Mouse (Mus musculus): ENCODE data around the gene Chn1. TPM values are rescaled to one million over a fixed set of nuclear protein-coding genes. Genes with fewer than 3 reads are reported as not detected.

Gene Chn1
- polyA plus RNA-seq, 1 experiment: 3.1 TPM

DNA sequence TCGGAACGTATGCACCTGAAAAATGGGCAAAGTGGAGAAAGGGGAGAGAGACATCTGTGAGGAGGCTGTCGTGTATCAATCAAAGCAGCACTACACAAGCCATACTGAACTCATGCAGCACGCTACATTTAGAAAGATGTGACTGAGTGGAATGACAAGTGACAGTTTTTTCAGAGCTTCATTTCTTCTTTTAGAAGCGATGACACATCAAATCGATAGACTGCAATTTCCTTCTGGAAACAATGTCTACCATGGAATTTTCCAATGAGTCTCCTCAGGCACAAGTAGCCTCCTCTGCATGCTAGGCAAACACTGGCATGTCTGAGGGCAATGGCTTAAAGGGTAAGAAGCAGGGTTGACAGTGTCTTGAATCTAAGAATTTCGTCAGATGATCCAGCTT, 143.3 kb downstream of the Chn1 start:
- 95% methylated on average over 7 of the region's 7 CpGs for WGBS
- Histone ChIP-seq H3K27ac (ENCODE audit: control insufficient read depth, insufficient read depth, low read length) (no peak overlapping the region), H3K36me3 (ENCODE audit: control insufficient read depth, insufficient read depth, low read length) (no peaks in the 10 kb centered on the region), H3K4me1 (replicated peaks; ENCODE audit: control insufficient read depth, insufficient read depth, low read length) (no peaks in the 10 kb centered on the region), H3K4me3 (ENCODE audit: control insufficient read depth, insufficient read depth, low read length) (no peak overlapping the region), H3K27me3 (ENCODE audit: control insufficient read depth, insufficient read depth, low read length) (no peaks in the 10 kb centered on the region)
- TF ChIP-seq CTCF (IDR thresholded peaks at IDR 0.05; ENCODE audit: borderline replicate concordance, control insufficient read depth, extremely low read depth, insufficient read depth, low read length, poor library complexity) (no peak), POLR2A (IDR thresholded peaks at IDR 0.05; ENCODE audit: control insufficient read depth, extremely low read depth, insufficient read depth, low read length, poor library complexity) (no peak)
- DNase-seq: no peak

DNA sequence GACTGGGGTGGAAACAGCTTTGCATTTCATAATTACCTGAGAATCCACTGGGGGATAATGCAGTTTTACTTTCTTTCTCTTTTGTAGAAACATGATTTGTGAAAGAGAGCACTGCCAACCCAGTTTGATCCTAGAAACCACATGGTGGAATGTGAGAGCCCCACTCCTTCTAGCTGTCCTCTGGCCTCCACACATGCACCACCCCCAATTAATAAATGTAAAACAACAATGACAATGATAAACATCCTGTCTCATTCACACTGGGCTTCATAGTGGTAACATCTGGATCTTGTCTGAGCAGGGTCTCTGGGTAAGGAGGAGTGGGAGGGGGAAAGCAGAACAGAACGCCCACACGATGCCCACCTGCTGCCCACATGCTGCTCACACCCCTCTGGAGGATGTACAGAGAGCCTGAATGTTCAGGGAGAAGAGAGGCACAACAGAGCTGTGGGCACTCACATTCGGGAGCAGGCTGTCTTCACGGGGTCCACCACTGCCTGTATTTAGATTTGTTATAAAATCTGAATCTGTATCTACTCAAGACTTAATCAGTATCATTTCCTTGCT, 156.6 kb downstream of the Chn1 start:
- Histone ChIP-seq H3K4me3 (ENCODE audit: control insufficient read depth, insufficient read depth, low read length) (no peak overlapping the region), H3K27me3 (ENCODE audit: control insufficient read depth, insufficient read depth, low read length) (no peaks in the 10 kb centered on the region), H3K27ac (ENCODE audit: control insufficient read depth, insufficient read depth, low read length) (no peak overlapping the region), H3K4me1 (replicated peaks; ENCODE audit: control insufficient read depth, insufficient read depth, low read length) (no peaks in the 10 kb centered on the region), H3K36me3 (ENCODE audit: control insufficient read depth, insufficient read depth, low read length) (no peaks in the 10 kb centered on the region)
- TF ChIP-seq CTCF (IDR thresholded peaks at IDR 0.05; ENCODE audit: borderline replicate concordance, control insufficient read depth, extremely low read depth, insufficient read depth, low read length, poor library complexity) (no peak), POLR2A (IDR thresholded peaks at IDR 0.05; ENCODE audit: control insufficient read depth, extremely low read depth, insufficient read depth, low read length, poor library complexity) (no peak)
- 87% methylated on average over 4 of the region's 4 CpGs for WGBS
- no peak for DNase-seq

DNA sequence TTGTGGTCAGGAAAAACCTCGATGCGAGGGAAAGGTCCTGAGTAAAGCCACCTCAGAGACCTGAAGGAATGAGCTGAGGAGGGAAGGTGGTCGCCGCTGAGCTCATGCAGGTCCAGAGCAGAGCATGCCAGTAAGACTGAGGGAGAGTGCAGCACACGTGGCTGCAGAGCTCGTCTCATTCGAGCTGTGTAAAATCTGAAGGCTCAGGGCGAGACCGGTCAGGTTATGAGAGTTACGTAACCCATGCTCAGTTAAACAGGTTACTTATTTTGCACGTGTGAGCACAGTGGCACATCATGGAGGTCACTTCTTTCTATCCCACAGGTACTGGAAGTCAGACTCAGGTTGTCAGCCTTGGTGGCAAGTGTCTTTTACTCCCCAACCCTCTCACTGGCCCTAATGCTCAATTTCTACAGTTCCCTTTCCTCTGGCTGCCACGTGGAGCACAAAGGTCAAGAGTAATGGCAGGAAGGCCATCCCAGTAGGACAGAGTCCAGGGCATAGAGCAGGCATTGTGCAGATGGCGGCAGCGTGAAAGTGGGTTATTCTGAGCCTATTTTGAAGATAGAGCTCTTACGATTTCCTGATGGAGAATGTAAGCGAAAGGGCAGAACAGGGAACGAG, 158.6 kb downstream of the Chn1 start:
- DNase-seq: no peak
- no peaks in the 10 kb centered on the region for H3K27me3 ChIP-seq (ENCODE audit: control insufficient read depth, insufficient read depth, low read length)
- no peaks in the 10 kb centered on the region for H3K36me3 ChIP-seq (ENCODE audit: control insufficient read depth, insufficient read depth, low read length)
- no peak overlapping the region for H3K4me3 ChIP-seq (ENCODE audit: control insufficient read depth, insufficient read depth, low read length)
- WGBS: 90% methylated on average over 17 of the region's 17 CpGs
- H3K4me1 ChIP-seq (replicated peaks; ENCODE audit: control insufficient read depth, insufficient read depth, low read length): no peaks in the 10 kb centered on the region
- no peak overlapping the region for H3K27ac ChIP-seq (ENCODE audit: control insufficient read depth, insufficient read depth, low read length)
- no peak for TF ChIP-seq POLR2A (IDR thresholded peaks at IDR 0.05; ENCODE audit: control insufficient read depth, extremely low read depth, insufficient read depth, low read length, poor library complexity)
- TF ChIP-seq CTCF (IDR thresholded peaks at IDR 0.05; ENCODE audit: borderline replicate concordance, control insufficient read depth, extremely low read depth, insufficient read depth, low read length, poor library complexity): no peak

DNA sequence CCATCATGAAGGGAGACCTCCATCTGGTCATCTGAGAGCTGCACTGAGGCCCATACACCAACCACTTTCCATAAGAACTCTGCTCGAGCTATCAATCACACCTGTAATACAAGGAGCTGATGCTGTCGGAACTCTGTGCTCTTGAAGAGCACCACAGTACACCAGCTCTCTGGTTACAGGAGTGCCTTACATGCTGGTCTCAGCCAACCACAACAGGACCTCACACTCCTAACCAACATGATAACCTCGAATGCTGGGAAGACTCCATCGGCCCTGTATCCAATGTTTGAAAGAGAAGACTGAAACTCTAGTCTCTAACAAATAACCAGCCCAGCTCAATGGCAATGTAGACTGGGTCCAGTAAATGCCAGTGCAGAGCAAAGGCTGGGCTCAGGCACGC, 159.7 kb downstream of the Chn1 start:
- H3K27ac ChIP-seq (ENCODE audit: control insufficient read depth, insufficient read depth, low read length): no peak overlapping the region
- TF ChIP-seq CTCF (IDR thresholded peaks at IDR 0.05; ENCODE audit: borderline replicate concordance, control insufficient read depth, extremely low read depth, insufficient read depth, low read length, poor library complexity): no peak
- no peak for TF ChIP-seq POLR2A (IDR thresholded peaks at IDR 0.05; ENCODE audit: control insufficient read depth, extremely low read depth, insufficient read depth, low read length, poor library complexity)
- H3K27me3 ChIP-seq (ENCODE audit: control insufficient read depth, insufficient read depth, low read length): no peaks in the 10 kb centered on the region
- H3K4me3 ChIP-seq (ENCODE audit: control insufficient read depth, insufficient read depth, low read length): no peak overlapping the region
- no peaks in the 10 kb centered on the region for H3K36me3 ChIP-seq (ENCODE audit: control insufficient read depth, insufficient read depth, low read length)
- WGBS: 92% methylated on average over 5 of the region's 5 CpGs
- H3K4me1 ChIP-seq (replicated peaks; ENCODE audit: control insufficient read depth, insufficient read depth, low read length): no peaks in the 10 kb centered on the region
- DNase-seq: no peak

DNA sequence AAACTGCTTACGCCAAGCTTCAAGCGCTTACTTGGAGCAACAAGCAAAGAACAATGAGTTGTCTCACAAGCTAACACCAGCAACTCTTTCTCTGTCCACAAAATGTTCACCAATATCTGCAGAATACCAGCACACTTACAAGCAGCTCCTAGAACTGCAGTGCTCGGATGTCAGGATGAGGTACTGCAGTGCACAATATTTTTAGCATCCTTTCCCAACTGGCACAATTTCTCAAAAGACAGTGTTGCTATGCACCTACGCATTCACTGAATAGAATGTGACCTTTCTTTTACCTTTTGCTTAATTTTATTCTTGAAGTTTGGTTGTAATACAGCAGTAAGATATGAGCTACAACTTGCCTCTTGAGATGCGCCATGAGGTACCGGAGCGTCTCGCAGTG, 160.8 kb downstream of the Chn1 start:
- H3K36me3 ChIP-seq (ENCODE audit: control insufficient read depth, insufficient read depth, low read length): no peaks in the 10 kb centered on the region
- DNase-seq: no peak
- H3K4me1 ChIP-seq (replicated peaks; ENCODE audit: control insufficient read depth, insufficient read depth, low read length): no peaks in the 10 kb centered on the region
- H3K4me3 ChIP-seq (ENCODE audit: control insufficient read depth, insufficient read depth, low read length): no peak overlapping the region
- TF ChIP-seq POLR2A (IDR thresholded peaks at IDR 0.05; ENCODE audit: control insufficient read depth, extremely low read depth, insufficient read depth, low read length, poor library complexity) (no peak), CTCF (IDR thresholded peaks at IDR 0.05; ENCODE audit: borderline replicate concordance, control insufficient read depth, extremely low read depth, insufficient read depth, low read length, poor library complexity) (no peak)
- WGBS: 98% methylated on average over 8 of the region's 8 CpGs
- no peak overlapping the region for H3K27ac ChIP-seq (ENCODE audit: control insufficient read depth, insufficient read depth, low read length)
- no peaks in the 10 kb centered on the region for H3K27me3 ChIP-seq (ENCODE audit: control insufficient read depth, insufficient read depth, low read length)

DNA sequence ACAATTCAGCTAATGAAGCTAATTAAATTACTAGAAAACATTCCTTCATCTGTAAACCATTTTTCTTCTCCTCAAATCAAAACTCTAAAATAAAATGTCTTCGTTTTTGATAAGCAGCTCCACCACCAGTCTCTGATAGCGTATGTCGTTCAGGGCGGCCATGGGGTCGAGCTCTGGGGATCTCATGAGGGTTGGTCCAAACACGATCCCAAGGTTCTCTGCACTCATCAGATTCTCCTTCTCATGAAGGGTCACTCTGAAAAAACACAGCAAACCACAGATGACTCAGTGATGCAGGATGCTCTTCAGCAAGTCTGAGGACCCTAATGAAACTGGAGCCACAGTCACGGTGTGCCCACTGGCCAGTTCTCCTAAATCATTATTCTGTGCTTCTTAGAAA, 162.2 kb downstream of the Chn1 start:
- DNase-seq: no peak
- 95% methylated on average over 7 of the region's 7 CpGs for WGBS
- Histone ChIP-seq H3K27me3 (ENCODE audit: control insufficient read depth, insufficient read depth, low read length) (no peaks in the 10 kb centered on the region), H3K27ac (ENCODE audit: control insufficient read depth, insufficient read depth, low read length) (no peak overlapping the region), H3K4me1 (replicated peaks; ENCODE audit: control insufficient read depth, insufficient read depth, low read length) (no peaks in the 10 kb centered on the region), H3K36me3 (ENCODE audit: control insufficient read depth, insufficient read depth, low read length) (no peaks in the 10 kb centered on the region), H3K4me3 (ENCODE audit: control insufficient read depth, insufficient read depth, low read length) (no peak overlapping the region)
- no peak for TF ChIP-seq POLR2A (IDR thresholded peaks at IDR 0.05; ENCODE audit: control insufficient read depth, extremely low read depth, insufficient read depth, low read length, poor library complexity)
- TF ChIP-seq CTCF (IDR thresholded peaks at IDR 0.05; ENCODE audit: borderline replicate concordance, control insufficient read depth, extremely low read depth, insufficient read depth, low read length, poor library complexity): no peak

Measured in thymus, adult 2 months (tissue).